Mouse (Mus musculus) adrenal gland, adult (tissue): ENCODE data around the gene Tnfrsf25.
A peak's percentile ranks its signal among the peaks of the same experiment; 100 is the strongest.

Experiments
- DNase-seq, 2 experiments: peaks; one replicate each; pipeline ENCODE4 v3.0.0; 2022 to 2023; ENCODE audit warnings: low spot score in 1 of 2; ENCODE audit not compliant: inconsistent age in 2 of 2

Gene Tnfrsf25

DNA sequence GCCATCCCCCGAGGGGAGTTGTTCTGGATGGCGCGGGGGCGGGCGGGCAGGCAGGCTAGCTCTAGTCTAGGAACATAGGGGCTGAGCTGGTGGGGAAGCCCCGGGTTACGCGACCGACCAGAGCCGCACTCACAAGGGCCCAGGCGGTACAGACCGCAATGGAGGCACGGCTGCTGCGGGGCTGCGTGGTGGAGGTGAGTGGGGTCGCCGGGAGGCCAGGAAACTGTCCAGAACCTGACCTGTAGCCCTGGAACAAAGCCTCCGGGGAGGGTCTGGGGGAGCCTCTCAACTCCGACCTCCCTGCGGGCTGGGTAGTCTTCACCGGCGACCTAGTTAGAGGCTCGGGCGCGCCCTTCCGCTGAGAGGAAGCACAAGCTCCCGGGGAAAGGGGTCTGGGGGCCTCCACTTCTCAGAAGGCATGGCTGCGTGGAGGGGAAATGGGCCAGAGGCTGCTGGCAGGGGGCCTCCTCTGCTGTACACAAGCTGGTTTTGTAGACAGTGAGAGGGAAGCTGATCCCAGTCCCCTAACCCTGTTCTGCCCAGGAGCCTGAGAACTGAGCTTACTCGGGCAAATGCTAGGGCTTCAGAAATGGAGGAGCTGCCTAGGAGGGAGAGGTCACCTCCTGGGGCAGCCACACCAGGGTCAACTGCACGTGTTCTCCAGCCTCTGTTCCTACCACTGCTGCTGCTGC lies at the start of gene Tnfrsf25:
Gene Tnfrsf25 (plus strand): TSS at position 14 of the 692 bp plus-strand sequence.
- DNase-seq = no peak

DNA sequence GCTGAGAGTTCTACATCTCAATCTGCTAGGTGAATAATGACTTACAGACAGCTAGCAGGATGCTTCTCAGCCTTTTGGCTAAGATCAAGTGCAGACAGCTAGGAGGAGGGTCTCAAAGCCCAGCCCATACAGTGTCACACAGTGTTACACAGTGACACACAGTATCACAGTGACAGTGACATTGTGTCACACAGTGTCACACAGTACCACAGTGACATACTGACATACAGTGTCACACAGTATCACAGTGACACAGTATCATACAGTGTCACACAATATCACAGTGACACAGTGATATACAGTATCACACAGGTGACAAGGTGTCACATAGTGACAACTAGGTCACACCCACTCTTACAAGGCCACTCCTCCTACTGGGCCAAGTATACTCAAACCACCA lies 48.5 kb upstream of the Tnfrsf25 start:
- no peak for DNase-seq

DNA sequence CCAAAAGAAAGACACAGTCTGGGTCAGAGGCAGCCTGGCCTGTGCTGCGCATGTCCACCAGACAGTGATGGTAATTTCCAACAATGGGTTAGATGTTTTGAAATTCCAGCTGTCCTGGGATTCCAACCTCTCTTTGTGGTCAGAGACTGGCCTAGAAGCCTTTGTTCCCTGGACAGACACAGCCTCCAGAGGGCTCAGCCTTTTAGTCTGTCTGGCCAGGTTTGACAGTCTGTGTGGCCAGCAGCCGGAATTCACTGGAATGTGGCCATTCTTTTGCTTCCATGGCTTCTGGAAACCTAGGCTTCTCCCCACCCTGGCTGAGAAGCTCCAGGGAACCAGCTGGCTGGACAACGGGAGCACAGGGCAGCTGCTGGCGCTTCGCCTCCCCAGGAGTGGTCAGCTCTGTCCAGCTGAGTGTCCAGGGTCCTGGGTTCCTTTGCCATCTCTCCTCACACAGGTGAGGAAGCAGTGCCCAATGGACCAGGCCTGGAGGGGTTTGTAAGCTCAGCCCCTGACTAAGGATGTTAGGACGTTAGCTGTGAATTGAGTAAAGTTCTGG lies 47.5 kb upstream of the Tnfrsf25 start:
- DNase-seq = no peak

DNA sequence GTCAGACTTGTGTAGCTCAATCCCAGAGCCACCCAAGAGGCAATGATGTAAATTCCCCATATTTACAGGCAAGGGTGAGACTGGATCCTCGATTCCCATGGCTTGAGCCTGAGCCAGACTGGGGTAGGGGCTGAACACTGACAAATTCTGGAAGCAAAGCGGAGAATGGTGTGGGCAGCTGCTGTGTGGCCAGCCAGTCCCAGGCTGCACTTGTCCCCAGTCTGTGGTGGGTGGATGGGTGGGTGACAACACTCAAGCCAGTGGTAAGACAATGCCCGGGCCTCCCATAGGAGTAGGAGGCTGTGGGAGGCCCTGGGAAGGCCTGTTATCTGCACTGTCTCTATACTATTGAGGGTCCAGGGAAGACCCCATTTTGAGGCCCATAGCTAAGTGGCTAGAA lies 46.5 kb upstream of the Tnfrsf25 start:
- no peak for DNase-seq

DNA sequence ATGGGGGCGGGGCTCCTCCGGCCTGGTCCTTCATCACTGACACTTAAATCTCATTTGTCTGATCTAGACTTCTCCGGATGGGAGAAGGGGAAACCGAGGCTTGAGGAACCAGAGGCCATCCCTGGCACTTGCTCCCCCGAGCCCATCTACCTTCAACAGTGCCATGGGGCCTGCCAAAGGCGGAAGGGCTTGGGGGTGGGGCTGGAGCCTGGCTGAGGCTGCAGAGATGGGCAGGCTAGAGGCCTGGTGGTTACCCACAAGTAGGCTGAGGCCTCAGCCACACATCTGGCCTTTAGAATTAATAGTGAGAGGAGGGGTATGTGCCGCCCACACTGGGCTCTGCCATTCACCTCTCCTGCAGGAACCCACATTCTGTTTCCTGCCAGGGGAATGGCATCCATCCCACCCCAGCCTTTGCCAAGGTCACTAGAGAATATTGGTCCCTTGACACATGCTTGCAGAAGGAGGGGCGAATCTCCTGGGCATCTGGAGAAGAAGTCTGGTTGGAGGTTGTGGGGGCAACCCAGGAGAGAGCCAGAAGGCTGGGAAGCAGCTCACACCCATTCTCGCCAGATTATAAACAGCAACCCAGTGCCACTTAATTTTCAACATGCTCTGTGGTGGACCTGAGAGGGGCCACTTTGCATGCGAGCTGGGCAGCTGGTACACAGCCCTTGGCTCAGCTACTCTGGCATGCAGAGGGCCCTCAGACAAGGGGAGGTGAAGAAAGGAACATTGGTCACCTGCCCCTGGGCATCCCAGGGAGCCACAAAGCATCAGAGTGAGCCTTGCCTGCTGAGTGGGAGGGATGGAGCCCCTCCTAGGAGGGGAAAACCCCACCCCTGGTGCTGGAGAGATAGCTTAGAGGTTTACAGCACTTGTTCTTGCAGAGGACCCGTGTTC lies 45.0 kb upstream of the Tnfrsf25 start:
- no peak for DNase-seq

DNA sequence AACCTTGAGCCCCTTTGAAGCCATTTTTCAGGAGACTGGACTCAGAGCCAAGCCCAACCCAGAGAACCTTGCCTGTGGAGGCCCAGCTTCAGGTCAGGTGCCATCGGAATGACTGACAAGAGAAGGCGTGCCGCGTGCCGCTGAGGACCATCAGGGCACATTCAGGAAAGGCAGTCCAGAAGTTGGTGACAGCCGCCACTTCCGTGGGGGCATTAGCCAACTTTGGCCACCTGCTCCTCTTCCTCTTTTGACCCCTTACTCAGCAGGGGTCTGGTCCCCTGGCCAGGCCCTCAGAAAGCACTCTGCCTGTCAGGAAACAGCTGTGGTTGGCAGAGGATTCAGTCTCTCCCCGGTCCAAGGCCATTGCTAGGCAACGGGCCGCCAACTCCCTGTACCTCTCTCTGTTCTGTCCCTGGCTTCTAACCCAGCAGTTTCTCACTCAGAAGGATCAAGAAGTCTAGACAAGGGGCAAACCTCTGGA lies 43.6 kb upstream of the Tnfrsf25 start, which contains the start of gene Plekhg5:
Gene Plekhg5 (plus strand): TSS at position 378 of the 481 bp plus-strand sequence.
- peak; percentile 59 to 86 for DNase-seq

DNA sequence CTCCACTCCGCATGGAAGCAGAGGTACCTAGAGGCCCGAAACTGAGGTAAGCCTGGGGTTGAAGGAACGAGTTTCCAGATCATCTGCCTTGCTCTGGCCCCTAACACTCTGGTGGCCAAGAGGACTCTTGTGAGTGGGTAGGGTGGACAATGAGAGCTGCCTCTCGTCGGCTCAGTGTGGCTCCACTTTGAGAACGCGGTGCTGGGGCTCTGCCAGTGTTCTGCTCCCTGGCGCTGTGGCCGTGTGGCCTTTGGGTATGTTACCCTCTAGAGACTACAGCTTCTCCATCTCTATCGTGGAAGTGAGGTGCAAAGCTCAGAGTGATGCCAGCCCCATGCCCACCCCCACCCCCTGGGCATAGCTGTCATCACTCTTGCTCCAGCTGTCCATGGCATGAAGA lies 43.1 kb upstream of the Tnfrsf25 start:
- no peak for DNase-seq

DNA sequence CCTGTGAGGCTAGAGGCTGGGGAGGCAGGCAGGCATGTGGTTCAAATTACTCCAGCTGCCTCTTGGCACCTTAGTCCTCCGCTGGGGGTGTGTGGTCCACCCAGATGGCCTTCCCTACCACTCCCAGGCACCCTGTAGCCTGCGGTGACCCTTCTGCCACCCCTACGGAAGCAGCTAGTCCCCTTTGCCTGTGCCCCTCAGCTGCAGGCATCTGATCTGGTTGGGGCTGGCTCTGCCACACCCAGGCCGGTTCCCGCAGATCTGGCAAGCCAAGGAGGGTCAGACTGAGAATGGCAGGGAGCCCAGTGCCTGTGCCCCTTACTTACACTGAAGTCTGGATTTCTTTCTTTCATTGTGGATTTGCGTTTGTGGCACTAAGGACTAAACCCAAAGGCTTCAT lies 42.0 kb upstream of the Tnfrsf25 start:
- DNase-seq = no peak

DNA sequence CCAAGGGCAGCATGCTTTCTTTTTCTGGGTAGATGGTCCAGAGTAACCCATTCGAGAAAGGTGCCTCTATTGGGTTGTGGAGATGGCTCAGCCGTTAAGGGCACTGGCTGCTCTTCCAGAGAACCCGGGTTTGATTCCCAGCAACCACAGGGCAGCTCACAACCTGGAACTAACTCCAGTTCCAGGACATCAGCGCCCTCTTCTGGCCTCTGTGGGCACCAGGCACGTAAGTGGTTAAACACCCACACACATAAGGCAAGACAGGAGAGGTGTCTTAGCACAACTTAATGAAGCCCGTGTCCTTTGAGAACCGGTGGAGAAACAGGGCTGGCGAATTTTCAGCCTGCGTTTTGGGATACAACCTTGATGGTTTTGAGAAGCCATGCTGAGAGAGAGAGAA lies 41.2 kb upstream of the Tnfrsf25 start:
- no peak for DNase-seq

DNA sequence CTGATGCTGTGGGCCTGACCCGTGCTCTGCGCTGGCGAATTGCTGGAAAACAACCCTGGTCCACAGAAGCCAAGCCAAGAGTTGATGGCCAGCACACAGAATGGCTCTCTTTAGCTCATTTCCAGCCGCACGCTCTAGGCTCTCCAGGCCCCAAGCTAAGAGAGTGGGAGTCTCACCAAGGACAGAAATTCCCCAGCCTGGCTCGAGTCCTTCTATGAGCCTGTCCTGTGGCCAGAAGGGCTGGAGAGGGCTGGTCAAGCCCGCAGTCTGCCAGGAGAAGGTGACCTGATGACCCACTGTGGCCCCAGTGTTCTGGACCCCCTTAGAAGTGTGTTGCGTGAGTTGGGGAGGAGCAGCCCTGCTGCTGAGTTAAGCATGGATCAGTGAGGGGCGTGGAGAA lies 38.5 kb upstream of the Tnfrsf25 start:
- no peak for DNase-seq

DNA sequence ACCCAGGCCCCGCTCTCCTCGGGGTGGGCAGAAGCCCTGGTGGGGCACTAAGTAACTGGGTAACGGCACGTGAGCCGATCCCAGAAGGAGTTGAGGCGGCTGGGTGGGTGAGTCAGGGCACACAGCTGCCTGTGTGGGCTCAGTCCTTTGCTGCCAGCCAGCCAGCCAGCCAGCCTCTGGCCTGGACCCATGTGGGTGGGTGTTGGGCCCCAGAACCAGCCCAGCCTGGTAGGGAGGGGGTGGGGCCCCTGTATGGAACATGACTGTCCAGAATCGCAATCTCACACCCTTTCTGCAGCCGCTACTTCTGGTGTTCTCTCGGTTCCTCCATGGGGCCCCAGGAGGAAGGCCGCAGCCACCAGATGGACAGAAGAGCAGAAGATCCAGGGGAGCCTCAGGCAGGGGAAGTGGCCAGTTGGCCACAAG lies 37.6 kb upstream of the Tnfrsf25 start:
- no peak for DNase-seq

DNA sequence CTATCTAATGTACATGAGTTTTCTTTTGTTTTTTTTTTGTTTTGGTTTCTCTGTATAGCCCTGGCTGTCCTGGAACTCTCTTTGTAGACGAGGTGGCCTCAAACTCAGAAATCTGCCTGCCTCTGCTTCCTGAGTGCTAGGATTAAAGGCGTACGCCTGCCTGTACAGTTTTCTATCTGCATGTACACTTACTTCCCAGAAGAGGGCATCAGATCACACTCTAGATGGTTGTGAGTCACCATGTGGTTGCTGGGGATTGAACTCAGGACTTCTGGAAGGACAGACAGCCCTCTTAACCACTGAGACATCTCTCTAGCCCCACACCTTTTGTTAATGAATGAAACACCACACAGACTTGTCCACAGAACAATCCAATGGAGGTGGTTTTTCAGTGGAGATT lies 36.5 kb upstream of the Tnfrsf25 start:
- no peak for DNase-seq

DNA sequence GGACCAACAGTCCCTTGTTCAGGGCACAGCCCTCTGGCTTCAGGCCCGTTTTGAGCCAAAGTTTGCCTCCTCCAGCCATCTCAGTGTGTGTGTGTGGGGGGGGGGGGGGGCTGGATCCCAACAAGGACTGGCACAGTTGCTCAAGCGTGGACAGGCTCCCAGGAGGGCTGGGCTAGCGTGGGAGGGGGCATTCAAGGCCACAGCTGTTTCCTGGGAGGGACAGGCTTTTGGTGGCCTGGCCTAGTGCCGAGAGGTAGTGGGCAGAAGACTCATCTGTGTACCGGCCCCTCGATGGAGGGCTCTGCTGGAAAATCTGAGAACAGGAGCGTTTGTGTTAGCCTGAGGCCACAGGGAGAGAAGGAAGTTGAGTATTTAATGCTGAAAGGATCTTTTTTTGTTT lies 35.8 kb upstream of the Tnfrsf25 start:
- DNase-seq = no peak

DNA sequence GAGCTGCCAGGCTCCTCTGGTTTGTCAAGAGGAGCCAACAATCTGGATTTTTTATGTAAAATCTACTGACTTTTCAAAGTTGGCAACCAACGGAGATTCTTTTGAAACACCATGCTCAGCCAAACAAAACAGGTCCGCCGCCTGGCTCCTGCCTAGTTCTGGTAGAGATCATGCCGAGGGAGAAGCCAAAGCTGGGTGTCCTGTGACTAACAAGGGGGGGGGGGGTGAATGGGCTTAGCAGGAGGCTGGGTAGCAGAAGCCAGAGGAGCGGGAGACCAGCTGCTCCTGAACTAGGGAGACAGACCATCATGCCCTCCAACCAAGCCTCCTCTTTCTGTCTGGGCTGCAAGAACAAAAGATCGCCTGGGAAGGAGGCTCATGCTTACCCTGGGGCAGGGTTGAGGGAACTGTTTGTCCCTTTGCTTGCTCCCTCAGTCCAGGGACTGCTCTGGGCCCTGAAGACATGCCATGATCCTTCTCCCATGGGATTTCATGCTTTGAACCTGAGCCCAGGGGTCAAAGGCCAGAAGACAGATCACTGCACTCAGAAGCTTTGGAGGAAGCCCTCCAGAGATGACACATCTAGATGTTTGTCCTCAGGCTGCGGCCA lies 32.0 kb upstream of the Tnfrsf25 start:
- peak in 1 of 2 experiments; percentile 43 for DNase-seq

DNA sequence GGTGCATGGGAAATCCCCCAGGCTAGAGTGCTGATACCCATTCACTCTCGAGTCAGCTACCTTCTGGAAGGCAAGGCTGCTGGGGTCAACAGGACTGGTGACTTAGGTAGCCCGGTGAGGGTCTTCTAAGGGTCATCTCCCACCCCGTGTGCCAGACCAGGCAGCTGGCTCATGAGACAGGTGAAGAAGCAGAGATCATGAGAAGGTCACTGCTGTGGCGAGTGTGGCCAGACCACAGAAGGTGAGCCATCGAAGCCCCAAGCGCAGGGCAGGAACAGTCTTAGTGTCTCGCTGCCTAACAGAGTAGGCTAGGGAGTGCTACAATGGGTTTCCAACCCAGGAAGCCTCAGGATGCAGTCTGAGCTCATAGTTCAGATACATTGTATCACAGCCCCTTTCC lies 31.1 kb upstream of the Tnfrsf25 start:
- DNase-seq = no peak

DNA sequence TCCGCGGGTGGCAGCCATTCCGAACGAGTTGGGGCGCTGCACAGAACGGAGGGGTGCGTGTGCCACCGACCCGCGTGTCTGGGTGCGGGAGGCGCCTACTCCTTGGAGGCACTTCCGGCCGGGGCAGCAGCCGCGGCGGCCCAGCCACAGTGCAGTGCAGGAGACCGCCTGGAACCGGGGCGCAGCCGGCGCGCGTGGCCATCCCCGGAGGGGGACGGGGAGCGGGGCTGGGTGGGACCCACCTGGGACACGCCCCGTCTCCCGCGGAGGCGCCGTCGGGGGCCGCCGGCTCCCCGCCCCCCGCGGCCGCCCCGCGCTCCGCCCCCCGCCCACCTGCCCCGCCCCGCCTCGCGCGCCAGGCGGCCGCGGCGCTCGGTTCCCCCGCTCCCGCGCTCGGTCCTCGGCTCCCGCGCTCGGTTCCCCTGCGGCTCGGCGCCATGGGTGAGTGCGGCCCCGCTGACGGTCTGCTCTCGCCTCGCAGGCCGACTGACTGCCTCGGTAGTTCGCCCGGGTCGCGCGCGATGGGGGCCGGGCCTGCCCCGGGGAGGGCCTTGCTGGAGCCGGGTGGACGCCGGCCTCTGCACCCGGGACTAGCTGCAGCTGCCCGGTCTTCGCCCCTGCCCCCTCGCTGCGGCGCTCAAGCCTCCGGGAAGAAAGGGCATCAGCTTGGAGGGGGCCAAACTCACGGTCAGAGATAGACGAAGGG lies 29.1 kb upstream of the Tnfrsf25 start:
- DNase-seq = peak; percentile 81 to 91

DNA sequence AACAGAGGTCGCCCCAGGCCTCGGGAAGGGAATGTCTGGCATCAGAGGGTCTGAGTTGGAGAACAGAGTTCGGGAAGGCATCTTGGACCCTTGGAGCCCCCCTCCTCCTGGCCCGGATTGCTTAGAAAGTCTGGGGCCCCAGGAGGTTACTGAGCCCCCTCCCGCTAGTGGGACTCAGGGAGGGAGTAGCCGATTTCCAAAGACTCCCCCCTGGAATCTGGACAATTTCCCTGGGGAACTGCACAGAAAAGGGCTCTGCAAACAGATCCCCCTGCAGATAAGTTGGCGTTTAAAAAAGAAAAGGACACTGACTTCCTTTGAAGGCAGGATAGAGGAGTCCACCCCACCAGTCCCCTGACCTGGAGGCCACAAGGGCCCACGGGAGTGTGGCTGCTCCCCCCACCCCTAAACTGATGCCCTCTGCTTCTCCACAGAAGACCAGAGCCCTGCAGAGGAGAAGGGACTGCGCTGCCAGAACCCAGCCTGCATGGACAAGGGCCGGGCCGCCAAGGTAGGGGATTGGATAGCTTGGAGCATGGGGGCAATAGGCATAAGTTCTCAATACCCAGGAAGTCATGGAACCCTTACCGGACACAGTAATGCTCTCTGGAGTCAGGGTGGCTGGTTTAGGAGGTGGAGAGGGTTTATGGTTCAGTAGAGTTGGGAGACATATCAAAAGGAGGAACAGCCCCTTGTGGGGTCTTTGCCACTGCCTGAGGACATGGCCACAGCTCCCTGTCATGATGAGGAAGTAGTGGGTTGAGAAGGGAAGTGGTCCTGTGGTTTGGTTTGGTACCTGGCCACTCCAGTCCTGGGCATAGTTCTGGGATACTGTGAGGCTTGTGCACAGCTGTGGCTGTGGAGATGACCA lies 28.3 kb upstream of the Tnfrsf25 start:
- peak in 1 of 2 experiments; percentile 52 for DNase-seq

DNA sequence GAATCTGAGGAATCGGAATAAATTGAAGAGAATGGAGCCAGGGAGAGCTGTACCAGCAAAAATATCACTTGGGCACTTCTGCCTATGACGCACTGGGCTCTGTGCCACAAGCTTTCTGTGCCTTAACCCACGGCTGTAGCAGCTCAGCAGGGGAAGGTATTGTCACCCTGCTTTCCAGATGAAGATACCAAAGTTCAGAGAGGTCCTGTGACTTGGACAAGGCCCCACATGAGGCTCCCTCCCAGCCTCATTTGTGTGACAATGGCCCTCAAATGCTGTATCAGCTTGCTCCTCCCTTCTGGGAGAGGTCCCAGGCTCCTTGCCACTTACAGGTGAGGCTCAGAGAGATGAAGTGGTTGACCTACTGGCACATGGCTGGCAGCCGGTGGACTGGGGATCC lies 27.6 kb upstream of the Tnfrsf25 start:
- DNase-seq = peak in 1 of 2 experiments; percentile 51

DNA sequence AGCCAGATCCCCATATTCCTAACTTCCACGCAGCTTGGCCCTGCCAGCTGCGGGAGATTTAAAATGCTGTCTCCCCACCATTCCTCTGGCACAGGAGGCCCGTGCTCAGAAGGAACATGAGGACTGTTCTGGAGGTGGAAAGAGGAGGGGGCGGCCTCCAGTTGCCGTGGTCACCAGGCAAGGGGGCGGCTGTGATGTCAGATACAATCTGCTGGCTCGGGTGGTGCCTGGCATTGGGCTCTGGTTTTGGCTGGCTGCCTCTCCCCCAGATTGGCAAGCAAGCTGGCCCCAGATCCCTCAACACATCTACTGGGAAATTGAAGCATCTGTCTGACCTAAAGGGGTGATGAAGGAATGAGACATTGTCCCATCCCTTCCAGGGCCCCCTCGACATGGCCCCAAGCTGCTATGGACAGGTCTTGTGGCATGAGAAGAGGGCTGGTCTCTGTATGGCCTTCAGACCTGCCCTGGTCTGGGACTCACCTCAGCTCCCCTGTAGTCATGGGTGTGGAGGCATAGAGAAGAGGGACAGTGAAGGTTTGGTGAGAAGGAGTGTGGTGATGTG lies 27.1 kb upstream of the Tnfrsf25 start:
- DNase-seq = no peak
